Mouse (Mus musculus) heart, postnatal 0 days (tissue): ENCODE measurements at regions not wholly inside any gene's neighbourhood (a gene's known extent, or its start where the extent isn't known, plus 50 kb on each side); places are given as distances from the start of the nearest gene placed in this dataset.

ENCODE experiments used
- CTCF ChIP-seq: IDR thresholded peaks from 2 replicates; pipeline ENCODE4 v1.5.1; 2016; ENCODE audit warnings: antibody characterized with exemption, control low read depth, low read depth
- EP300 ChIP-seq: IDR thresholded peaks from 2 replicates; pipeline ENCODE4 v1.6.1; 2016; ENCODE audit warnings: antibody characterized with exemption, low read depth

DNA sequence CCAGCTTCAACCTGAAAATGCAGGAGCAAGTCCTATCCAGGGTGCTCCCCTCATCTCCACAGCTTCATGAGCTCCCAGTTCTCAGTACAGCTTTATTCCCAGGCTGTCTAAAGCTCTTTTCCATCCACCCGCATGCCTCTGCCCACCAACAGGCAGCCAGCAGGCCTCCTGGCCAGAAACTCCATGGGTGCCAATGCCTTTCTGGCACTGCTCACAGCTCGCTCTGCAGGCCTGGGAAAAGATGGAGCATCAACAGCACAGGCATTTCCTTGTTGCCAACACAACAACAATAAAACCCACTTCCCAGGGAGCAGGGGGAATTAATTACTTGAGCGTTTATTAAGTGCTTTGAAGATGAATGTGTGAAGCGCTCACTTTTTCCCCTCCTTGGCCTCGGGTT, 117.0 kb upstream of the Tbx3 start:
- TF ChIP-seq CTCF (no peak), EP300 (no peak)
